Mouse (Mus musculus) forebrain, embryonic 12.5 days (tissue): ENCODE measurements at regions not wholly inside any gene's neighbourhood (a gene's known extent, or its start where the extent isn't known, plus 50 kb on each side); places are given as distances from the start of the nearest gene placed in this dataset.

Source experiments
- ATAC-seq: fragments of 200-750 bp; cut with Nextera tagmentation; 2 replicates; pipeline ENCODE4 v1.8.0; 2017; ENCODE audit warnings: moderate TSS enrichment; ENCODE audit not compliant: low FRiP score
- H3K27ac ChIP-seq: fragments of 300-500 bp; sonication (generic); 2 replicates; pipeline ENCODE4 v1.5.1; 2016; ENCODE audit warnings: mild to moderate bottlenecking
- H3K27me3 ChIP-seq: fragments of 300-500 bp; sonication (generic); 2 replicates; pipeline ENCODE4 v1.6.1; 2016; ENCODE audit warnings: mild to moderate bottlenecking
- H3K36me3 ChIP-seq: fragments of 300-500 bp; sonication (generic); replicated peaks from 2 replicates; pipeline ENCODE4 v1.6.1; 2016; ENCODE audit warnings: mild to moderate bottlenecking
- H3K4me1 ChIP-seq: fragments of 300-500 bp; sonication (generic); 2 replicates; pipeline ENCODE4 v1.6.1; 2016
- H3K4me2 ChIP-seq: fragments of 300-500 bp; sonication (generic); 2 replicates; pipeline ENCODE4 v1.6.1; 2016; ENCODE audit warnings: mild to moderate bottlenecking, moderate library complexity
- H3K4me3 ChIP-seq: fragments of 300-500 bp; sonication (generic); replicated peaks from 2 replicates; pipeline ENCODE4 v1.5.1; 2016; ENCODE audit warnings: mild to moderate bottlenecking
- H3K9ac ChIP-seq: fragments of 300-500 bp; sonication (generic); 2 replicates; pipeline ENCODE4 v1.6.1; 2016; ENCODE audit warnings: mild to moderate bottlenecking
- H3K9me3 ChIP-seq: fragments of 300-500 bp; sonication (generic); 2 replicates; pipeline ENCODE4 v1.6.1; 2016
- WGBS: fragments of 180-500 bp; shearing (Covaris S2); methylation state at CpG from one replicate; pipeline ENCODE4 v1.1.7; 2016; 5-methylcytosine and 5-hydroxymethylcytosine counted together

GRCm38 (mm10) chr1:119247117-119247516 is 174.9 kb downstream of the Inhbb start:
- no peaks in the 10 kb centered on the region for H3K27me3 ChIP-seq
- H3K27ac ChIP-seq: no peak overlapping the region
- H3K4me1 ChIP-seq: no peaks in the 10 kb centered on the region
- no peak overlapping the region for H3K9ac ChIP-seq
- no peaks in the 10 kb centered on the region for H3K36me3 ChIP-seq
- no peak for ATAC-seq
- no peak overlapping the region for H3K4me3 ChIP-seq
- H3K4me2 ChIP-seq: no peak overlapping the region
- 82% methylated on average over 3 of the region's 3 CpGs for WGBS
- H3K9me3 ChIP-seq: no peaks in the 10 kb centered on the region

GRCm38 (mm10) chr1:119238463-119238862 is 183.6 kb downstream of the Inhbb start:
- Histone ChIP-seq H3K27me3 (no peaks in the 10 kb centered on the region), H3K9ac (no peak overlapping the region), H3K4me1 (peaks cover 4% of the 10 kb centered on the region), H3K36me3 (no peaks in the 10 kb centered on the region), H3K4me3 (no peak overlapping the region), H3K9me3 (no peaks in the 10 kb centered on the region), H3K27ac (no peak overlapping the region), H3K4me2 (no peak overlapping the region)
- ATAC-seq: no peak
- 49% methylated on average over 10 of the region's 10 CpGs for WGBS

GRCm38 (mm10) chr1:119236787-119237186 is 183.4 kb upstream of the Gli2 start:
- Histone ChIP-seq H3K4me1 (peaks cover 4% of the 10 kb centered on the region), H3K9ac (no peak overlapping the region), H3K4me3 (no peak overlapping the region), H3K27ac (no peak overlapping the region), H3K27me3 (no peaks in the 10 kb centered on the region), H3K4me2 (no peak overlapping the region), H3K36me3 (no peaks in the 10 kb centered on the region), H3K9me3 (no peaks in the 10 kb centered on the region; the same call in 1 of the 2 replicates)
- 70% methylated on average over 3 of the region's 3 CpGs for WGBS
- no peak for ATAC-seq

- Histone ChIP-seq H3K27me3 (no peaks in the 10 kb centered on the region), H3K9ac (no peak overlapping the region), H3K4me1 (peaks cover 4% of the 10 kb centered on the region), H3K4me2 (no peak overlapping the region), H3K9me3 (no peaks in the 10 kb centered on the region; the same call in 1 of the 2 replicates), H3K27ac (no peak overlapping the region), H3K36me3 (no peaks in the 10 kb centered on the region), H3K4me3 (no peak overlapping the region)
- no peak for ATAC-seq
- 86% methylated on average over 9 of the region's 9 CpGs for WGBS
These were observed 181.0 kb upstream of the Gli2 start for GRCm38 (mm10) chr1:119234449-119234848.

- Histone ChIP-seq H3K4me3 (no peak overlapping the region), H3K4me1 (no peaks in the 10 kb centered on the region), H3K9me3 (no peaks in the 10 kb centered on the region), H3K27me3 (no peaks in the 10 kb centered on the region), H3K9ac (no peak overlapping the region), H3K27ac (no peak overlapping the region), H3K36me3 (no peaks in the 10 kb centered on the region), H3K4me2 (no peak overlapping the region)
- 83% methylated on average over 2 of the region's 2 CpGs for WGBS
- ATAC-seq: no peak
These were observed 173.6 kb upstream of the Gli2 start for GRCm38 (mm10) chr1:119226996-119227395.

GRCm38 (mm10) chr1:119223876-119224275 is 170.5 kb upstream of the Gli2 start:
- ATAC-seq: no peak
- no peak overlapping the region for H3K4me3 ChIP-seq
- H3K36me3 ChIP-seq: no peaks in the 10 kb centered on the region
- 89% methylated on average over 8 of the region's 8 CpGs for WGBS
- no peak overlapping the region for H3K27ac ChIP-seq
- no peak overlapping the region for H3K9ac ChIP-seq
- H3K9me3 ChIP-seq: no peaks in the 10 kb centered on the region
- H3K4me1 ChIP-seq: no peaks in the 10 kb centered on the region
- no peak overlapping the region for H3K4me2 ChIP-seq
- H3K27me3 ChIP-seq: no peaks in the 10 kb centered on the region

- no peak for ATAC-seq
- 91% methylated on average over 6 of the region's 6 CpGs for WGBS
- H3K4me2 ChIP-seq: no peak overlapping the region
- H3K27ac ChIP-seq: no peak overlapping the region
- no peak overlapping the region for H3K4me3 ChIP-seq
- H3K4me1 ChIP-seq: no peaks in the 10 kb centered on the region
- H3K27me3 ChIP-seq: no peaks in the 10 kb centered on the region
- no peaks in the 10 kb centered on the region for H3K36me3 ChIP-seq
- no peaks in the 10 kb centered on the region for H3K9me3 ChIP-seq
- H3K9ac ChIP-seq: no peak overlapping the region
These were observed 168.5 kb upstream of the Gli2 start for GRCm38 (mm10) chr1:119221901-119222300.

- WGBS: 84% methylated on average over 7 of the region's 7 CpGs
- no peak overlapping the region for H3K27ac ChIP-seq
These were observed 167.6 kb upstream of the Gli2 start for GRCm38 (mm10) chr1:119221012-119221411.

GRCm38 (mm10) chr1:119219817-119220216 is 166.4 kb upstream of the Gli2 start:
- H3K4me2 ChIP-seq: no peak overlapping the region
- H3K9ac ChIP-seq: no peak overlapping the region
- no peaks in the 10 kb centered on the region for H3K36me3 ChIP-seq
- ATAC-seq: no peak
- H3K4me3 ChIP-seq: no peak overlapping the region
- 82% methylated on average over 10 of the region's 10 CpGs for WGBS
- H3K4me1 ChIP-seq: no peaks in the 10 kb centered on the region
- H3K9me3 ChIP-seq: no peaks in the 10 kb centered on the region
- no peaks in the 10 kb centered on the region for H3K27me3 ChIP-seq
- no peak overlapping the region for H3K27ac ChIP-seq

More at GRCm38 (mm10) chr1:119221012-119221411, 167.6 kb upstream of the Gli2 start:
- no peak overlapping the region for H3K4me2 ChIP-seq
- no peak for ATAC-seq
- H3K36me3 ChIP-seq: no peaks in the 10 kb centered on the region
- H3K9ac ChIP-seq: no peak overlapping the region
- no peaks in the 10 kb centered on the region for H3K27me3 ChIP-seq
- H3K4me1 ChIP-seq: no peaks in the 10 kb centered on the region
- H3K9me3 ChIP-seq: no peaks in the 10 kb centered on the region
- no peak overlapping the region for H3K4me3 ChIP-seq

GRCm38 (mm10) chr1:119217387-119217786 is 164.0 kb upstream of the Gli2 start:
- H3K9me3 ChIP-seq: no peaks in the 10 kb centered on the region
- no peak for ATAC-seq
- no peak overlapping the region for H3K4me3 ChIP-seq
- H3K9ac ChIP-seq: no peak overlapping the region
- no peak overlapping the region for H3K4me2 ChIP-seq
- no peaks in the 10 kb centered on the region for H3K27me3 ChIP-seq
- no peaks in the 10 kb centered on the region for H3K4me1 ChIP-seq
- 53% methylated on average over 4 of the region's 4 CpGs for WGBS
- H3K27ac ChIP-seq: no peak overlapping the region
- H3K36me3 ChIP-seq: no peaks in the 10 kb centered on the region

GRCm38 (mm10) chr1:119209607-119210007 is 156.2 kb upstream of the Gli2 start:
- Histone ChIP-seq H3K4me3 (no peak overlapping the region), H3K9me3 (no peaks in the 10 kb centered on the region), H3K27me3 (peaks cover 5% of the 10 kb centered on the region), H3K4me2 (no peak overlapping the region), H3K4me1 (no peaks in the 10 kb centered on the region), H3K36me3 (no peaks in the 10 kb centered on the region), H3K27ac (no peak overlapping the region), H3K9ac (no peak overlapping the region)
- 72% methylated on average over 7 of the region's 7 CpGs for WGBS
- ATAC-seq: no peak

GRCm38 (mm10) chr1:119202456-119202855 is 149.0 kb upstream of the Gli2 start:
- ATAC-seq: no peak
- no peaks in the 10 kb centered on the region for H3K36me3 ChIP-seq
- H3K9ac ChIP-seq: no peak overlapping the region
- no peak overlapping the region for H3K4me3 ChIP-seq
- H3K27ac ChIP-seq: no peak overlapping the region
- H3K4me2 ChIP-seq: no peak overlapping the region
- H3K27me3 ChIP-seq: peaks cover under 1% of the 10 kb centered on the region; the same call in 1 of the 2 replicates
- H3K9me3 ChIP-seq: no peaks in the 10 kb centered on the region
- H3K4me1 ChIP-seq: no peaks in the 10 kb centered on the region
- WGBS: 83% methylated on average over 6 of the region's 6 CpGs

- no peak overlapping the region for H3K4me2 ChIP-seq
- 55% methylated on average over 7 of the region's 7 CpGs for WGBS
- H3K36me3 ChIP-seq: no peaks in the 10 kb centered on the region
- H3K4me1 ChIP-seq: peaks cover 12% of the 10 kb centered on the region; the same call in 1 of the 2 replicates
- no peak overlapping the region for H3K27ac ChIP-seq
- H3K27me3 ChIP-seq: peaks cover 4% of the 10 kb centered on the region; the same call in 1 of the 2 replicates
- H3K4me3 ChIP-seq: no peak overlapping the region
- no peaks in the 10 kb centered on the region for H3K9me3 ChIP-seq
- H3K9ac ChIP-seq: no peak overlapping the region
- ATAC-seq: no peak
These were observed 143.9 kb upstream of the Gli2 start for GRCm38 (mm10) chr1:119197415-119197700.
